Mouse (Mus musculus) intestine, embryonic 16.5 days (tissue): ENCODE measurements around the gene Rsl1. TPM values are rescaled to one million over a fixed set of nuclear protein-coding genes. Genes with fewer than 3 reads are reported as not detected.
"Not testable (repeated sequence)": the region's sequence is repeated elsewhere in the genome, so short reads cannot be mapped to it uniquely, and the experiment has no call there.

Experiments
- ATAC-seq: fragments of 200-750 bp; cut with Nextera tagmentation; 2 replicates; pipeline ENCODE4 v1.8.0; 2017; ENCODE audit warnings: moderate TSS enrichment, moderate library complexity
- H3K27ac ChIP-seq: fragments of 300-500 bp; sonication (generic); 2 replicates; pipeline ENCODE4 v1.5.1; 2014; ENCODE audit warnings: mild to moderate bottlenecking, low read length
- H3K27me3 ChIP-seq: fragments of 300-500 bp; sonication (generic); replicated peaks from 2 replicates; pipeline ENCODE4 v1.6.1; 2014; ENCODE audit warnings: low read length, control low read depth, mixed read lengths; ENCODE audit not compliant: control insufficient read depth, insufficient read depth
- H3K36me3 ChIP-seq: fragments of 300-500 bp; sonication (generic); 2 replicates; pipeline ENCODE4 v1.6.1; 2014; ENCODE audit warnings: low read length, control low read depth; ENCODE audit not compliant: control insufficient read depth, insufficient read depth
- H3K4me1 ChIP-seq: fragments of 300-500 bp; sonication (generic); 2 replicates; pipeline ENCODE4 v1.6.1; 2014; ENCODE audit warnings: low read length, control low read depth, mixed read lengths; ENCODE audit not compliant: control insufficient read depth, insufficient read depth
- H3K4me2 ChIP-seq: fragments of 300-500 bp; sonication (generic); 2 replicates; pipeline ENCODE4 v1.6.1; 2014; ENCODE audit warnings: low read depth, low read length, control low read depth
- H3K4me3 ChIP-seq: fragments of 300-500 bp; sonication (generic); 2 replicates; pipeline ENCODE4 v1.5.1; 2014; ENCODE audit warnings: mild to moderate bottlenecking, low read length
- H3K9ac ChIP-seq: fragments of 300-500 bp; sonication (generic); 2 replicates; pipeline ENCODE4 v1.6.1; 2014; ENCODE audit warnings: low read depth, low read length
- H3K9me3 ChIP-seq: fragments of 300-500 bp; sonication (generic); 2 replicates; pipeline ENCODE4 v1.6.1; 2016; ENCODE audit warnings: low read length, control low read depth; ENCODE audit not compliant: control insufficient read depth
- WGBS: fragments of 180-500 bp; shearing (Covaris S2); extraction: QIAGEN DNeasy Blood & Tissue Kit; methylation state at CpG from one replicate; pipeline ENCODE4 v1.1.7; 2014; 5-methylcytosine and 5-hydroxymethylcytosine counted together
- polyA plus RNA-seq: library from polyadenylated mRNA; unstranded; fragments of >200 nt; fragmentation: Nextera tagmentation; extraction: Ambion mirVana; gene quantifications from 2 replicates; pipeline ENCODE4 v1.2.1, GENCODE M21; 2015

Rsl1 gene
- 6.8 and 6.9 TPM in 2 replicates for polyA plus RNA-seq

GRCm38 (mm10) chr13:67172991-67173722 lies at the start of gene Rsl1:
Gene Rsl1, plus strand, starts transcription at chr13:67173182.
- WGBS, result 0% methylated on average over 17 of the region's 17 CpGs
- Histone ChIP-seq H3K27ac (peak within 1 kb of the TSS; percentile 78), H3K9ac (peak within 1 kb of the TSS; percentile 78), H3K4me3 (peak within 1 kb of the TSS; percentile 72), H3K4me2 (peak within 1 kb of the TSS; percentile 61)
- not testable (repeated sequence) for H3K4me1 ChIP-seq, H3K36me3 ChIP-seq, H3K27me3 ChIP-seq, H3K9me3 ChIP-seq
- peak; percentile 100 for ATAC-seq

DNA sequence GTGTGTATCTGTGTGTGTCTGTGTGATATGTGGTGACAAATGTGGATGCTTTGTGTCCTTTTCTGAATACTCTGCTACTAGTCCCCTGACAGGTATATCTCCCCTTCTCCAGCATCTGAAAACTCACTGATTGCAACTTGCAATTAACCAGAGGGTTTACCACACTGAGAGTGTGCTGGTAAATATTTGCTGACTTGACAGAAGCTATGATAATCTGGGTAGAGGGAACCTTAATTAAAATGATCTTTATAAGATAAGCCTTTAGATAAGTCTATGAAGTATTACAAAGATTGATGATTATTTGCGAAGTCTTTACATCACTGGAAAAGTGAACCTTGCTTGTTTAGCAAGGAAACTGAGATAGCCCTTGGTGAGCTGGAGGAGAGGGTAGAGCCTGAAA lies 48.5 kb upstream of the Rsl1 start:
- Histone ChIP-seq H3K4me2 (no peak overlapping the region), H3K36me3 (no peaks in the 10 kb centered on the region), H3K9me3 (no peaks in the 10 kb centered on the region), H3K9ac (no peak overlapping the region), H3K27ac (no peak overlapping the region), H3K27me3 (0 out of 2 replicates have a peak, but pooled peaks cover 2% of the 10 kb centered on the region), H3K4me1 (no peaks in the 10 kb centered on the region; the same call in 1 of the 2 replicates), H3K4me3 (no peak overlapping the region)
- 87% methylated on average over 1 of the region's 1 CpGs for WGBS
- ATAC-seq, result no peak

DNA sequence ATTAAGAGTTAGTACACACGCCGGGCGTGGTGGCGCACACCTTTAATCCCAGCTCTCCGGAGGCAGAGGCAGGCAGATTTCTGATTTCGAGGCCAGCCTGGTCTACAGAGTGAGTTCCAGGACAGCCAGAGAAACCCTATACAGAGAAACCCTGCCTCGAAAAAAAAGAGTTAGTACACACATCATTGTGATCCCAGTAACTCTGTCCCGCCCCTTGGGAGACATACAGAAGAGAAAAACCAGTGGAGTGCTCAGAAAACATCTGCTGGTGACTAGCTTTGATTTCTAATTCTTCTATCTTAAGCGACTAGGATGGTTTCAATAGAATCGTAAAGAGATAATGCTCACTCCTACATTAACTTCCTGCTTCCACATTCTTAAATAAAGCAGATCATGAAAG lies 45.5 kb upstream of the Rsl1 start:
- ATAC-seq, result peak; percentile 16; the same call in 1 of the 2 replicates
- not testable (repeated sequence) for H3K4me1 ChIP-seq, H3K4me3 ChIP-seq, H3K27ac ChIP-seq, H3K9me3 ChIP-seq, H3K36me3 ChIP-seq, H3K27me3 ChIP-seq, H3K9ac ChIP-seq
- peak overlapping the region; percentile 44; the same call in 1 of the 2 replicates for H3K4me2 ChIP-seq
- 74% methylated on average over 10 of the region's 10 CpGs for WGBS

- WGBS, result 1% methylated on average over 18 of the region's 18 CpGs
- Histone ChIP-seq H3K36me3 (no peaks in the 10 kb centered on the region), H3K4me3 (peak overlapping the region; percentile 75), H3K4me1 (no peaks in the 10 kb centered on the region; the same call in 1 of the 2 replicates), H3K27ac (peak overlapping the region; percentile 48), H3K4me2 (peak overlapping the region; percentile 73), H3K9ac (peak overlapping the region; percentile 75), H3K27me3 (no peaks in the 10 kb centered on the region), H3K9me3 (no peaks in the 10 kb centered on the region)
- peak; percentile 99 for ATAC-seq
Observed at GRCm38 (mm10) chr13:67128038-67128721, 44.8 kb upstream of the Rsl1 start.

- H3K27ac ChIP-seq, H3K4me2 ChIP-seq, H3K4me1 ChIP-seq, ATAC-seq, H3K27me3 ChIP-seq, H3K4me3 ChIP-seq, H3K9me3 ChIP-seq, H3K9ac ChIP-seq, H3K36me3 ChIP-seq: not testable (repeated sequence)
- 49% methylated on average over 4 of the region's 4 CpGs for WGBS
Observed at GRCm38 (mm10) chr13:67166122-67166521, 6.9 kb upstream of the Rsl1 start.

DNA sequence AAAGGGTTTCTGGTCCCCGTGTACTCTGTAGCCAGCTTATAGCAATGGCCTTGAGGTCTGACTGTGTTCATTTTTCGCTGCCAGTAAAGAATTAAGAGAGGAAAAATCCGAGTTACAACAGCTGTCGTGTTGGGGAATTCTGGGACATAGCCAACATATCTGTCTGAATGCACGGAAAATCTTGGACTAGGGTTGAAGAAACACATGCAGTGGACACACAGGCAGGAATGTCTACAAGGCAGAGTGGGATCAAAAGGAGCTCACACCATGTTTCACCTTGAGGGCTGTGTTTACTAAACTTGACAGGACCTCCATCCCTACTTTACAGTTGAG lies 707 bp downstream of the Rsl1 start:
- no peak for ATAC-seq
- H3K9me3 ChIP-seq, result no peaks in the 10 kb centered on the region

GRCm38 (mm10) chr13:67194340-67194894 lies 21.4 kb downstream of the Rsl1 start, which contains the start of gene Zfp455:
Gene Zfp455, plus strand, starts transcription at chr13:67194506.
- peak within 1 kb of the TSS; percentile 79 for H3K4me3 ChIP-seq
- H3K36me3 ChIP-seq, result no peaks in the 10 kb centered on the region
- no peaks in the 10 kb centered on the region for H3K4me1 ChIP-seq
- no peak within 1 kb of the TSS for H3K27ac ChIP-seq
- peak within 1 kb of the TSS; percentile 66 for H3K4me2 ChIP-seq
- no peaks in the 10 kb centered on the region for H3K9me3 ChIP-seq
- H3K9ac ChIP-seq, result peak within 1 kb of the TSS; percentile 83
- 2% methylated on average over 13 of the region's 13 CpGs for WGBS
- H3K27me3 ChIP-seq, result no peaks in the 10 kb centered on the region
- peak; percentile 94 for ATAC-seq

More for the DNA sequence above, 707 bp downstream of the Rsl1 start:
- Histone ChIP-seq H3K27me3 (no peaks in the 10 kb centered on the region), H3K27ac (peak overlapping the region; percentile 78; the same call in 1 of the 2 replicates), H3K9ac (peak overlapping the region; percentile 78), H3K4me2 (peak overlapping the region; percentile 61), H3K4me3 (peak overlapping the region; percentile 72), H3K4me1 (peaks cover 3% of the 10 kb centered on the region; the same call in 1 of the 2 replicates), H3K36me3 (no peaks in the 10 kb centered on the region)
- WGBS, result 15% methylated on average over 5 of the region's 5 CpGs

GRCm38 (mm10) chr13:67201656-67202055 lies 28.7 kb downstream of the Rsl1 start:
- H3K9ac ChIP-seq, result no peak overlapping the region
- H3K27ac ChIP-seq, result no peak overlapping the region
- no peak overlapping the region for H3K4me2 ChIP-seq
- WGBS, result 72% methylated on average over 3 of the region's 3 CpGs
- ATAC-seq, result no peak
- H3K27me3 ChIP-seq, result no peaks in the 10 kb centered on the region
- H3K4me1 ChIP-seq, result no peaks in the 10 kb centered on the region
- no peaks in the 10 kb centered on the region for H3K36me3 ChIP-seq
- no peak overlapping the region for H3K4me3 ChIP-seq
- H3K9me3 ChIP-seq, result no peaks in the 10 kb centered on the region

DNA sequence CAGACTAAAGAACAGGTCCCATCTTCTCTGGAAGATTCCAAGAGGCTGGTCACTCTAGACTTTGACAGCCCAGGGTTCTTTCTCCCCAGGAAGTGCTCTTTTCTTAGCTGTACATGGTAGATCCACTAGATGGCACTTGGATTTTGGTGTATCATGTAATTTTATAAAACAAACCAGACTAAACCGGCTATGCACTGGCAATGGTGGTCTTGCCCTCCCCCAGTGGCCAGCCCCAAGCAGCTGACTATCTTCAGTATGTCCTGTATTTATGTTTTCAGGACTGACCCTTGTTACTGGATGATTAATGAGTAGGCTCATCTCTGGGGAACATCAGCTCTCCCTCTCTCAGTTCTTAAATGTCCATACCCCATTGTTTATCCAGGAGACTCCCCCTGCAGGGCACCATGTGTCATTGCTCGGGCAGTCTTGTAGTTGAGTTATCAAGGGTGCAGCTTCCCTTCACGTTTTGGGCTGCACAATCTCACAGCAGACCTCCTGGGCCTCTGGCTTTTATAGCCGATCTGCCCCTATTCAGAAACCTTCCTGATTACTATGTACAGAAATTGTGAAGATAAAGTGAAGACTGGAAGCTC lies 41.1 kb downstream of the Rsl1 start:
- Histone ChIP-seq H3K27me3 (no peaks in the 10 kb centered on the region), H3K36me3 (no peaks in the 10 kb centered on the region), H3K9ac (no peak overlapping the region), H3K4me1 (no peaks in the 10 kb centered on the region), H3K27ac (no peak overlapping the region), H3K9me3 (no peaks in the 10 kb centered on the region), H3K4me3 (no peak overlapping the region), H3K4me2 (no peak overlapping the region)
- ATAC-seq, result no peak
- 58% methylated on average over 4 of the region's 4 CpGs for WGBS
